Mouse (Mus musculus) neutrophil, adult 65 days (primary cell): ENCODE measurements around the gene Gm20498. TPM values are rescaled to one million over a fixed set of nuclear protein-coding genes. Genes with fewer than 3 reads are reported as not detected.

ENCODE experiments used
- total RNA-seq: library from RNA; stranded (reverse); gene quantifications from 2 replicates; pipeline ENCODE4 v1.2.4, GENCODE M21; 2023

Gene Gm20498
- 3.5 and 6.5 TPM in 2 replicates for total RNA-seq

DNA sequence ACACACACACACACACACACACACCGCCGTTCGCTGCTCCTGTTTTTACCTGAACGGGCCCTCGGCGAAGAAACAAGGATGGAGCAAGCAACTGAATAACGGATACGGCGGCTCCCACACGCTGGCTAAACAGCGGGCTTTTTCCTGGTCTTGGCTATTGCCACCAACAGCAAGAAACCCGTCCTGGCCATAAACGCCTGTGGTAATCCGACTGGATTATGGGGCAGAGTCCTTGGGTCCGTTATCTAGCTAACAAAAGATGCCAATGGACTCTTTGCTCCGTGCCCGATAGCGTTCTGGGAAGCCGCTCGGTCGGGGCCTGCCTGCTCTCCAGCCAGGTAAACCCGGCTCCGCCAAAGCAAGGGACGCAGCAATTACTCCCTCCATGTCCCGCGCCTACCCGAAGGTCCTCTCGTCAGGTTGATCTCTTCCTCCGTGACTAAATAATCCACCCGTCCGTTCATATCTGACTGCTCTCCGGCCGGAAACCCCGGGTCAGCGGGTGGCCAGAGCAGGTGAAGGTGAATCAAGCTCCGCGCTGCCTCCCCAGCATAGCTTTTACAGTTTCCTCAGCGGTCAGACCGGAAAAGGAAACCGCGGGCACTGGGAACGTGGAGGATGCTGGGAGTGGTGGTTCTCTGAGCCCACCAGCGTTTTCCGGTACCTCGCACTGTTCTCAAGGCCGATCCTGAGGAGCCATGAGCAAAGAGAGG lies at the start of gene Gm20498, which contains the start of gene Synj2bp:
Gm20498 (minus strand) TSS at position 590 of the 713 bp plus-strand sequence.
Synj2bp (minus strand) TSS at position 596 of the 713 bp plus-strand sequence.

DNA sequence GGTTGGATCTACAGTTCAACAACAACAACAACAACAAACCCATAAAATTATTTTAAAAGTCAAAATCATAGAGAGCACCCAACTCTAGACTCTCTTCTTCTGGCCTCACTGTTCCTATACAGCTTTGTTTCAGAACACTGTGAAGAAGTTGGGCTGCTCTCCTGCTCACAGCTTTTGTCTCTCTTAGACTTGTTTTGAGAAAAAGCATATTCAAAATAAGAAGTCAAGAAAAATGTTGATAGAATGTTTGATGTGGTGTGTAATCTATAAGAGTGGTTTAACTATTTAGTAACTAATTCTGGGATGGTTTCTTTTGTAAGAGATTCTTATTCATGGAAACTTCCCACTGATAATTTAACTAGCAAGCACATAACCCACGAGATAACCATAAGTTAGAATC lies 35.7 kb upstream of the Gm20498 start, which contains the start of gene Adam21:
Adam21 (minus strand) TSS at position 101 of the 400 bp plus-strand sequence.

DNA sequence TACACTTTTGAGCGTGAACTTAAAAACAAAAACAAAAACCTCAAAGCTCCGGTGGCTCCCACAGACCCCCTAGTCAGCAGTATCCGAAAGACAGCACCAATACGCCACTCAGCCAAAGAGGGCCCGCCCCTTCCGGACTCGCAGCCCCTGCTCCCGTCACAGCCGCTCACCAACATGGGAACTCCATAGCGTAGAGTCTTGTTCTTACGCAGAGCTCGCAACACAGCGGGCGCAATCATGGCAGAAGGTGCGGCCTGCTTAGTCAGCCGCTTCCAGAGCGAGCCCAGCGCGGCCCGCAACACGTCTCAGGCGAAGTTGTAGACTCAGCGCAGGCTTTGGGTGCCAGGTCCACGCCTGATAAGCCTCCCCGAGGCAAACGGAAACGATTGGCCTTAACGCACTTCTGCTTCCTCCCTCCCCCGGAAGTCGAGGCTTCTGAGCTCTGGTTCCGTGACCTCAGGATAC lies 47.9 kb downstream of the Gm20498 start, which contains the start of gene Cox16:
Cox16 (minus strand) TSS at position 401 of the 465 bp plus-strand sequence.

DNA sequence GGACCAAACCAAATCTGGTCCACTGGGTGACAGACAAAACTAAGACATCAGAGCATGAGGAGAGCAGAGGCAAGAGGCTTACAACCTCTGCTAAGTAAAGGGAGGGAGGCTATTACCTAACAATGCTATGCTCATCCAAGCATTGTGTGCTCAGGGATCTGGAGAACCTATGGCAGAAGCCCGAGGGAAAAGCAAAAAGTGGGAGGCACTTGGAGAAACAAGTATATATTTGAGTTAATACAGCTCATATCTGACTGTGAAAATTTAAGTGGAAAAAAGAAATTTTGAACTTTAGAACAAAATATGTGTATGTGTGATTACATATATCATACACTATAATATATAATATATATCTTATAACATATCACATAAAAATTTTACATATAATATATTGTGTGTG lies 110.9 kb downstream of the Gm20498 start, which contains the start of gene Adam4:
Adam4 (minus strand) TSS at position 101 of the 400 bp plus-strand sequence.

DNA sequence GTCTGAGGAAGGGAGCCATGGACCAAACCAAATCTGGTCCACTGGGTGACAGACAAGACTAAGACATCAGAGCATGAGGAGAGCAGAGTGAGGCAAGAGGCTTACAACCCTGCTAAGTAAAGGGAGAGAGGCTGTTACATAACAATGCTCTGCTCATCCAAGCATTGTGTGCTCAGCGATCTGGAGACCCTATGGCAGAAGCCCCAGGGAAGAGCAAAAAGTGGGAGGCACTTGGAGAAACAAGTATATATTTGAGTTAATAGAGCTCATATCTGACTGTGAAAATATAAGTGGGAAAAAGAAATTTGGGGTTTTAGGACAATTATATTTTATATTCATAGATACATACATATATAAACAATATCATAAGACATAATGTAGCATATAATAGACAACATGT lies 153.3 kb downstream of the Gm20498 start, which contains the start of gene Gm4787:
Gm4787 (minus strand) TSS at position 101 of the 400 bp plus-strand sequence.

DNA sequence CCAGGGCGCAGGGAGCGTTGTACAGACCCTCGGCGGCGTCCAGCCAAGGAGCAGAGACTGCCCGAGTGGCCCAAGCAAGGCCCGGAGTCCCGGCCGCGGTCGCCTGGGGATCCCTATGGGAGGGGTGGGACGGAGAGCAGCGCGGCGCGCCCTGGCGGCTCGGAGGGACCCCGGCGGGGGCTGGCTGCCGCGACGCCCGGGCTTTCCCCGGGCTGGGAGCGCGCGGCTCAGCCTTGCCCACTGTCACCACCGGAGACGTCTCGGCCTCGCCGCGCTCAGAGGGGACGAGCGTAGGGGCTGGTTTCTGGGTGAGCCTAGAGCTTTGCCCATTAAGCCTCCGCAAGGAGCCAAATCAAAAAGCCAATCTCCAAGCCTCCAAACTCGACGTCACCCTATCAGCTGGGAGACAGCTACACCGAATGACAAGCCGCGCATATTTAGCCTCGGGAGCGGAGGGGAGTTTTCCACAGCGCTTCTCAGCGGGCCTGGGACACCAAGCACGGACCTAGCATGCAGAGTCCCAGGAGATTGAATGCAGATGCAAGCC lies 199.8 kb downstream of the Gm20498 start, which contains the start of gene Slc8a3:
Slc8a3 (minus strand) TSS at position 306 of the 547 bp plus-strand sequence.

Other genes with a start within 250 kb of the Gm20498 start
- 0.09 TPM in 1 of 2 replicates, not detected in the other for gene Slc8a3, start 199.7 kb downstream of the Gm20498 start, total RNA-seq
- gene Gm4787, start 153.4 kb downstream of the Gm20498 start, total RNA-seq: 0.19 TPM in 1 of 2 replicates, not detected in the other
- gene Adam4, start 111.0 kb downstream of the Gm20498 start, total RNA-seq: 0.41 and 0.69 TPM in 2 replicates
- 26.2 and 27.1 TPM in 2 replicates for gene Cox16, start 47.8 kb downstream of the Gm20498 start, total RNA-seq
- 7.5 and 10.9 TPM in 2 replicates for gene Synj2bp, start within 50 bp of the Gm20498 start, total RNA-seq
- gene Adam21, start 35.6 kb upstream of the Gm20498 start, total RNA-seq: not detected in 2 replicates
- gene Med6, start 62.1 kb upstream of the Gm20498 start, total RNA-seq: 40.7 and 54.1 TPM in 2 replicates
- gene Ttc9, start 98.3 kb upstream of the Gm20498 start, total RNA-seq: not detected in 2 replicates
- gene Map3k9, start 248.3 kb upstream of the Gm20498 start, total RNA-seq: 43.9 and 61.8 TPM in 2 replicates